Mouse (Mus musculus): ENCODE results near the gene Prss30. TPM values are rescaled to one million over a fixed set of nuclear protein-coding genes. Genes with fewer than 3 reads are reported as not detected.

Gene Prss30
- total RNA-seq, 2 experiments from 2014 or later, result 0.41 TPM; not detected in 1

Small RNA genes within 50 kb of the gene (microRNA-seq; reads per million reads assigned to microRNA genes)
- gene Gm27700, result 0 reads per million in 2 experiments

Other genes starting within 250 kb of the Prss30 start
- gene Paqr4, start 239.7 kb downstream of the Prss30 start, total RNA-seq (2021), result 10 to 100 TPM; 49.7 to 52.8 TPM
- gene Kremen2, start 234.7 kb downstream of the Prss30 start, total RNA-seq (2021), result under 1 TPM; 0.17 to 0.21 TPM
- gene Flywch1, start 209.0 kb downstream of the Prss30 start, total RNA-seq (2021), result 100 to 1,000 TPM; 159 to 169 TPM
- gene Flywch2, start 194.5 kb downstream of the Prss30 start, total RNA-seq (2021), result 10 to 100 TPM; 24.5 to 25.3 TPM
- 100 to 1,000 TPM; 502 to 591 TPM for gene Srrm2, start 190.0 kb downstream of the Prss30 start, total RNA-seq (2021)
- 100 to 1,000 TPM; 363 to 365 TPM for gene Elob, start 151.4 kb downstream of the Prss30 start, total RNA-seq (2021)
- not detected for gene Prss33, start 144.5 kb downstream of the Prss30 start, total RNA-seq (2021)
- under 1 TPM in 1 of 2 experiments, not detected in 1; 0.29 TPM for gene Prss32, start 136.7 kb downstream of the Prss30 start, total RNA-seq (2021)
- 1 to 10 TPM; 1.8 to 2.0 TPM for gene Prss41, start 136.4 kb downstream of the Prss30 start, total RNA-seq (2021)
- gene Prss21, start 112.5 kb downstream of the Prss30 start, total RNA-seq (2021), result not detected
- not detected for gene Dcpp1, start 99.7 kb downstream of the Prss30 start, total RNA-seq (2021)
- not detected for gene Dcpp2, start 99.7 kb downstream of the Prss30 start, total RNA-seq (2021)
- gene Dcpp3, start 63.1 kb downstream of the Prss30 start, total RNA-seq (2021), result not detected
- gene Sbp, start 38.9 kb downstream of the Prss30 start, total RNA-seq (2021), result not detected
- not detected for gene Sbpl, start 25.3 kb downstream of the Prss30 start, total RNA-seq (2021)
- not detected for gene Prss22, start 17.5 kb upstream of the Prss30 start, total RNA-seq (2021)
- not detected for gene Prss27, start 57.6 kb upstream of the Prss30 start, total RNA-seq (2021)
- 10 to 100 TPM; 53.0 to 53.8 TPM for gene Kctd5, start 92.9 kb upstream of the Prss30 start, total RNA-seq (2021)
- gene Pdpk1, start 170.4 kb upstream of the Prss30 start, total RNA-seq (2021), result 100 to 1,000 TPM; 102 to 107 TPM
- 10 to 100 TPM; 27.4 to 33.7 TPM for gene Amdhd2, start 183.2 kb upstream of the Prss30 start, total RNA-seq (2021)
- gene Atp6v0c, start 189.1 kb upstream of the Prss30 start, total RNA-seq (2021), result 1,000 to 10,000 TPM; 1,388 to 1,424 TPM
- 10 to 100 TPM; 71.1 to 75.8 TPM for gene Tbc1d24, start 225.0 kb upstream of the Prss30 start, total RNA-seq (2021)
- 10 to 100 TPM; 12.3 to 12.4 TPM for gene Ntn3, start 229.0 kb upstream of the Prss30 start, total RNA-seq (2021)
- gene Tedc2, start 240.3 kb upstream of the Prss30 start, total RNA-seq (2021), result 10 to 100 TPM; 10.0 to 10.2 TPM